Mouse (Mus musculus) myocyte (in vitro differentiated cells): ENCODE measurements around the gene Enc1. TPM values are rescaled to one million over a fixed set of nuclear protein-coding genes. Genes with fewer than 3 reads are reported as not detected.

Experiments
- H3K27me3 ChIP-seq: one replicate; pipeline ENCODE4 v1.6.1; 2011; ENCODE audit not compliant: control insufficient read depth, insufficient read depth, insufficient read length
- H3K36me3 ChIP-seq: one replicate; pipeline ENCODE4 v1.6.1; 2011; ENCODE audit not compliant: control insufficient read depth, insufficient read depth
- H3K4me2 ChIP-seq: one replicate; pipeline ENCODE4 v1.6.1; 2011; ENCODE audit warnings: low read depth, control low read depth
- H3K4me3 ChIP-seq: one replicate; pipeline ENCODE4 v1.5.1; 2011; ENCODE audit warnings: mild to moderate bottlenecking, control low read depth, moderate library complexity
- H3K79me2 ChIP-seq: one replicate; pipeline ENCODE4 v1.6.1; 2011; ENCODE audit not compliant: control insufficient read depth, insufficient read depth
- H3ac ChIP-seq: one replicate; pipeline ENCODE4 v1.6.1; 2011; ENCODE audit not compliant: control insufficient read depth, insufficient read length
- CEBPB ChIP-seq: IDR thresholded peaks from 2 replicates; pipeline ENCODE4 v1.6.1; 2011; ENCODE audit warnings: mild to moderate bottlenecking, moderate library complexity; ENCODE audit not compliant: poor library complexity, insufficient read depth, severe bottlenecking
- E2F4 ChIP-seq: IDR thresholded peaks from one replicate; pipeline ENCODE4 v1.6.1; 2011; ENCODE audit warnings: mild to moderate bottlenecking, control low read depth, moderate library complexity; ENCODE audit not compliant: insufficient read depth
- MAX ChIP-seq: IDR thresholded peaks from one replicate; pipeline ENCODE4 v1.6.1; 2011; ENCODE audit warnings: low read depth, mild to moderate bottlenecking, control low read depth
- MYOD1 ChIP-seq, 3 experiments: IDR thresholded peaks; one replicate each; pipeline ENCODE4 v1.6.1; 2011; ENCODE audit warnings: control low read depth in 2 of 3, low read depth in 2 of 3, mild to moderate bottlenecking in 2 of 3, moderate library complexity in 1 of 3; ENCODE audit not compliant: insufficient read length in 2 of 3, control insufficient read depth in 1 of 3
- MYOG ChIP-seq, 3 experiments: IDR thresholded peaks; one replicate each; pipeline ENCODE4 v1.6.1; 2011; ENCODE audit warnings: control low read depth in 2 of 3, low read depth in 2 of 3, mild to moderate bottlenecking in 2 of 3; ENCODE audit not compliant: insufficient read length in 2 of 3, control insufficient read depth in 1 of 3, insufficient read depth in 1 of 3
- POLR2A ChIP-seq: IDR thresholded peaks from one replicate; pipeline ENCODE4 v1.6.1; 2011; ENCODE audit warnings: low read depth, mild to moderate bottlenecking, control low read depth, moderate library complexity; ENCODE audit not compliant: insufficient read length
- POLR2AphosphoS2 ChIP-seq: IDR thresholded peaks from one replicate; pipeline ENCODE4 v1.6.1; 2011; ENCODE audit warnings: low read depth, control low read depth; ENCODE audit not compliant: insufficient read length
- REST ChIP-seq: IDR thresholded peaks from one replicate; pipeline ENCODE4 v1.6.1; 2011; ENCODE audit warnings: mild to moderate bottlenecking, control low read depth, moderate library complexity; ENCODE audit not compliant: insufficient read depth, insufficient read length
- SRF ChIP-seq: IDR thresholded peaks from one replicate; pipeline ENCODE4 v1.6.1; 2011; ENCODE audit warnings: low read depth; ENCODE audit not compliant: control insufficient read depth, insufficient read length
- TCF12 ChIP-seq: IDR thresholded peaks from one replicate; pipeline ENCODE4 v1.6.1; 2011; ENCODE audit warnings: mild to moderate bottlenecking, control low read depth; ENCODE audit not compliant: poor library complexity, insufficient read depth, severe bottlenecking
- TCF3 ChIP-seq: IDR thresholded peaks from one replicate; pipeline ENCODE4 v1.6.1; 2011; ENCODE audit warnings: low read depth, control low read depth; ENCODE audit not compliant: insufficient read length
- USF1 ChIP-seq: IDR thresholded peaks from one replicate; pipeline ENCODE4 v1.6.1; 2011; ENCODE audit warnings: low read depth, mild to moderate bottlenecking, control low read depth, moderate library complexity
- polyA plus RNA-seq: library from polyadenylated mRNA; unstranded; fragments of >200 nt; fragmentation: generic; extraction: Trizol; gene quantifications from one replicate; pipeline ENCODE4 v1.2.1, GENCODE M21; 2012; ENCODE audit warnings: missing spikeins

Gene Enc1
- 21.1 TPM for polyA plus RNA-seq

GRCm38 (mm10) chr13:97240965-97241786 is at the start of gene Enc1:
Gene Enc1, plus strand, starts transcription at chr13:97241105.
- H3K79me2 ChIP-seq = peaks cover 48% of the 10 kb centered on the region
- TF ChIP-seq MAX = no peak
- no peak for TF ChIP-seq CEBPB
- TF ChIP-seq POLR2A = peak; percentile 96
- peak; percentile 33 for TF ChIP-seq TCF3
- no peak for TF ChIP-seq E2F4
- TF ChIP-seq MYOD1 (IDR thresholded peaks at IDR 0.05; ENCODE audit: control insufficient read depth in 1 of 3, insufficient read length in 2 of 3, low read depth in 2 of 3) = peak in 1 of 3 experiments; percentile 33
- peak; percentile 91 for TF ChIP-seq POLR2AphosphoS2
- TF ChIP-seq USF1 = no peak
- no peak for TF ChIP-seq TCF12
- no peak for TF ChIP-seq REST
- TF ChIP-seq MYOG (IDR thresholded peaks at IDR 0.05; ENCODE audit: control insufficient read depth in 1 of 3, insufficient read depth in 1 of 3, insufficient read length in 2 of 3, low read depth in 2 of 3) = peak in 2 of 3 experiments; percentile 19 to 29
- TF ChIP-seq SRF = no peak

DNA sequence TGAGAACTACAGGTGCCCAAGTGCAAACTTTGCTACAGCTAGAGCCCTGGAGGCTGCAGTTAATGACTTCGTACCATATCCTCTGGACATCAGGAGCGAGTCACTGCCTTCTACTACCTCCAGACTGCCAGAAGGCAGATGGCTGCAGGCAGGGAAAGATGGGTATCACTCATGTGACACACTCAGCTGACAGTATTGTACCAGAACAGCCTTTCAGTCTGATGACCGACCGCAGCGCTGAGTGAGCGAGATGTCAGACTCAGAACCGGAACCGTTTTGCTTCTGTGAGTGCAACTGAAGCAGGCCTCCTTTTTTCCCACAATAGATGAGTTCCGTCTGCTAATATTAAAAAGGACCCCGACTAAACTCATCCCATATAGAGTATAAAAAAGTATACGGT is 48.3 kb upstream of the Enc1 start:
- no peak overlapping the region for H3ac ChIP-seq
- no peaks in the 10 kb centered on the region for H3K27me3 ChIP-seq
- peaks cover 7% of the 10 kb centered on the region for H3K36me3 ChIP-seq
- no peaks in the 10 kb centered on the region for H3K79me2 ChIP-seq
- H3K4me2 ChIP-seq = no peak overlapping the region
- TF ChIP-seq E2F4 = no peak
- no peak for TF ChIP-seq MYOD1 (IDR thresholded peaks at IDR 0.05; ENCODE audit: control insufficient read depth in 1 of 3, insufficient read length in 2 of 3, low read depth in 2 of 3)
- no peak for TF ChIP-seq POLR2AphosphoS2
- no peak for TF ChIP-seq SRF
- TF ChIP-seq TCF12 = no peak
- H3K4me3 ChIP-seq = no peak overlapping the region

More at GRCm38 (mm10) chr13:97240965-97241786, at the start of gene Enc1:
- Histone ChIP-seq H3K4me2 (peak within 1 kb of the TSS; percentile 99), H3K36me3 (peaks cover 13% of the 10 kb centered on the region), H3K27me3 (no peaks in the 10 kb centered on the region), H3K4me3 (peak within 1 kb of the TSS; percentile 99), H3ac (peak within 1 kb of the TSS; percentile 74)

GRCm38 (mm10) chr13:97193420-97193819 is 47.5 kb upstream of the Enc1 start:
- Histone ChIP-seq H3K4me3 (no peak overlapping the region), H3K27me3 (no peaks in the 10 kb centered on the region), H3K4me2 (no peak overlapping the region), H3ac (no peak overlapping the region), H3K79me2 (no peaks in the 10 kb centered on the region), H3K36me3 (peaks cover 7% of the 10 kb centered on the region)
- no peak for TF ChIP-seq TCF3
- TF ChIP-seq CEBPB = no peak
- no peak for TF ChIP-seq SRF
- no peak for TF ChIP-seq TCF12
- TF ChIP-seq MYOG (IDR thresholded peaks at IDR 0.05; ENCODE audit: control insufficient read depth in 1 of 3, insufficient read depth in 1 of 3, insufficient read length in 2 of 3, low read depth in 2 of 3) = no peak

DNA sequence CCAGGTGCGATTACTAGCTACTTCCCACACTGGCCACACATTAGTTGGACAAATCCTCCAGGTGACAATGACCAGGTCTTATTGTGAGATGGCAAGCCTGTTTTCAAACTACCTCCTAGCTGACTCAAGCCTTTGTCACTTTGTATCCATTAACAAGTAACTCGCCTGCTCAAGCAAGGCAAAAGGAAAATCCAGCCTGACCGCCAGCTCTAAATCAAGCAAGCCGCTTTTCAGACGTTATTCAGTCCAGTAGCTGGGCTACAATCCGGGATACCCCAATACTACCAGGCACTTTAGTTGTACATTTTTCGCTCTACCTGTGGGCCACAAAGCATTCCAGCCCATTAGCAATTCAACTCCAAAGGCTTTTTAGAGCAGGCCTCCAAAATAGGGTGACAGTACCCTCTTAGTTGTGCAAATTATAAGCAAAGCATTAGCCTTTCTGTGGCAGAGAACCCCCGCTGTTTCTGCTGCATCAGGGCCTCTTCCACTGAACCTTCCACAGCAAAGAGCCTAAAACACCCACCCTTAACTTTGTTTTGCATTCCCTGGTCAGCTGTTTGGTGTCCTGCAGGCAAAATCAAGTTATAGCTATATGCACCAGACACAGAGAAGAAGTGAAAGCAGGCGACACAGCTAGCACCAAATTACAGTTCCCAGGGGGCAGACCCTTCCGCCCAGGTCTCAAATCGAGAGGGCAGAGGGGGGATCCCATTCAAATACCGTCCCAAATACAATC is 44.5 kb upstream of the Enc1 start:
- Histone ChIP-seq H3K79me2 (no peaks in the 10 kb centered on the region), H3K27me3 (no peaks in the 10 kb centered on the region), H3K4me3 (no peak overlapping the region), H3ac (no peak overlapping the region), H3K36me3 (no peaks in the 10 kb centered on the region), H3K4me2 (no peak overlapping the region)
- TF ChIP-seq MYOD1 (IDR thresholded peaks at IDR 0.05; ENCODE audit: control insufficient read depth in 1 of 3, insufficient read length in 2 of 3, low read depth in 2 of 3) (no peak), CEBPB (no peak), MYOG (IDR thresholded peaks at IDR 0.05; ENCODE audit: control insufficient read depth in 1 of 3, insufficient read depth in 1 of 3, insufficient read length in 2 of 3, low read depth in 2 of 3) (no peak), USF1 (no peak), MAX (no peak), POLR2AphosphoS2 (no peak), E2F4 (no peak), TCF3 (no peak), TCF12 (no peak), REST (no peak), SRF (no peak), POLR2A (no peak)
